Mouse (Mus musculus): ENCODE measurements at regions not wholly inside any gene's neighbourhood (a gene's known extent, or its start where the extent isn't known, plus 50 kb on each side); places are given as distances from the start of the nearest gene placed in this dataset.
"Not testable (repeated sequence)": the region's sequence is repeated elsewhere in the genome, so short reads cannot be mapped to it uniquely, and the experiment has no call there.

DNA sequence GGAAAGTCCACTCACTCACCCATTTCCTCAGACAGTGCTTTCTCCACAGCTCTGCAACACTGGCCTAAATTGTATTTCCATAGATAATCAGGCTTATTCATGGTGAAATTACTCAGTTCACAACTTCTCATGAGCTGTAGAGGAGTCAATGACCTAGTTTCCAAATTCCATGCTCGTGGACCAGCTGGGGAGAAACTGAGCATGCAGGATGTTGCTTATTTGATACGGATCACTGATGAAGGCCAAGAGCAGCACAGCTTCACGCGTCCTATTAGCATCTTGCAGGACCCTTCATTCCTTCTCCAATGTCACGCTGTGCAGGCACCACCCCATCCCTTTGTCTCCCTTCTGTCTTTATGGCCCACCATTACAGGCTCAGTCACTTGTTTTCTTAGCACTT lies 169.2 kb upstream of the Tsc22d2 start:
- Histone ChIP-seq H3K9ac (ENCODE audit: low read length) (no peak overlapping the region), H3K4me3 (ENCODE audit: low read depth, low read length) (no peak overlapping the region), H3K27ac (ENCODE audit: low read depth) (no peak overlapping the region), H3K4me1 (replicated peaks; ENCODE audit: control insufficient read depth, insufficient read depth, low read length) (no peaks in the 10 kb centered on the region), H3K27me3 (replicated peaks; ENCODE audit: control insufficient read depth, insufficient read depth, low read length) (no peaks in the 10 kb centered on the region), H3K36me3 (ENCODE audit: control insufficient read depth, insufficient read depth, low read length) (no peaks in the 10 kb centered on the region), H3K4me2 (ENCODE audit: low read length) (no peak overlapping the region), H3K9me3 (ENCODE audit: control insufficient read depth, low read length) (no peaks in the 10 kb centered on the region)
- WGBS: 39% methylated on average over 5 of the region's 5 CpGs
- no peak for ATAC-seq (replicated peaks; ENCODE audit: low FRiP score, low TSS enrichment, low read depth)
- DNase-seq (ENCODE audit: low spot score): no peak

DNA sequence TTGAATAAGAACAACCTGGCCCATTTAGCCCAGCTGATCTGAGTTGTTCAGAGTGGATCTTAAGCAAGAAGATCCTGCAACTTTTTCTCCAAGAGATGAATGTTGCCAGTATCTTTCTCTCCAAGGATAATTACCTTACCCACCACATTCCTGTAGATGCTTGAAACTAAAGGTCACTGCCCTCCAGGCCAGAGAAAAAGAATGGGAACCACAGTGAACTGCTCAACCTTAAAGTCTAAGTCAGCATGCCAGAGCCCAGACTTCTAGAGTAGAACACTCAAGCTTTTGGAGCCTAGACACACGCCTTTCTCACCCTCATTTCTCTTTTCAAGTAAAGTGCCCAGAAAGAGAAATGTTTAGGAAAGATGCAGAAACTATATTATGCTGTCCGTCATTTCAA lies 166.5 kb upstream of the Tsc22d2 start:
- no peak overlapping the region for H3K4me3 ChIP-seq (ENCODE audit: low read depth, low read length)
- 79% methylated on average over 2 of the region's 2 CpGs for WGBS
- no peak for ATAC-seq (replicated peaks; ENCODE audit: low FRiP score, low TSS enrichment, low read depth)
- H3K27ac ChIP-seq (ENCODE audit: low read depth): no peak overlapping the region
- no peaks in the 10 kb centered on the region for H3K4me1 ChIP-seq (replicated peaks; ENCODE audit: control insufficient read depth, insufficient read depth, low read length)
- H3K36me3 ChIP-seq (ENCODE audit: control insufficient read depth, insufficient read depth, low read length): no peaks in the 10 kb centered on the region
- no peak overlapping the region for H3K4me2 ChIP-seq (ENCODE audit: low read length)
- H3K9me3 ChIP-seq (ENCODE audit: control insufficient read depth, low read length): no peaks in the 10 kb centered on the region
- DNase-seq (ENCODE audit: low spot score): no peak
- no peaks in the 10 kb centered on the region for H3K27me3 ChIP-seq (replicated peaks; ENCODE audit: control insufficient read depth, insufficient read depth, low read length)
- no peak overlapping the region for H3K9ac ChIP-seq (ENCODE audit: low read length)

DNA sequence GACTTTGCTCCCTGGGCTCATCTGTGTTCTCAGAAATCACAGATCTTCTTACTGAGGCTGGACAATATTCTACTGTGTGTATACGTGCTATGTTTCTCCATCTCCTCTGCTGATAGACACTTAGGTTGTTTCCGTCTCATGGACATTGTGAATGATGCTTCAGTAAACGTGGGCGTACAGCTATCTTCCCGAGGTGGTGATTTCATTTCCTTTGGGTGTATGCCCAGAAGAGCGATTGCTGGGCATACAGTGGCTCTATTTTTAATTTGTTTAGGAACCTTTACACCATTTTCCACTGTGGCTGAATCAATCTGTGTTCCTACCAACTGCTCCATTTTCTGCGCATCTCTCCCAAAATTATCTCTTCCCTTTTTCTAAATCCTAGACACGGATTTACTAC lies 160.6 kb upstream of the Tsc22d2 start:
- Histone ChIP-seq H3K4me1 (replicated peaks; ENCODE audit: control insufficient read depth, insufficient read depth, low read length) (no peaks in the 10 kb centered on the region), H3K36me3 (ENCODE audit: control insufficient read depth, insufficient read depth, low read length) (no peaks in the 10 kb centered on the region), H3K4me3 (ENCODE audit: low read depth, low read length) (no peak overlapping the region), H3K9ac (ENCODE audit: low read length) (no peak overlapping the region), H3K27ac (ENCODE audit: low read depth) (no peak overlapping the region), H3K27me3 (replicated peaks; ENCODE audit: control insufficient read depth, insufficient read depth, low read length) (no peaks in the 10 kb centered on the region), H3K4me2 (ENCODE audit: low read length) (no peak overlapping the region), H3K9me3 (ENCODE audit: control insufficient read depth, low read length) (no peaks in the 10 kb centered on the region)
- 72% methylated on average over 8 of the region's 8 CpGs for WGBS
- DNase-seq (ENCODE audit: low spot score) (no peak), ATAC-seq (replicated peaks; ENCODE audit: low FRiP score, low TSS enrichment, low read depth) (no peak)

DNA sequence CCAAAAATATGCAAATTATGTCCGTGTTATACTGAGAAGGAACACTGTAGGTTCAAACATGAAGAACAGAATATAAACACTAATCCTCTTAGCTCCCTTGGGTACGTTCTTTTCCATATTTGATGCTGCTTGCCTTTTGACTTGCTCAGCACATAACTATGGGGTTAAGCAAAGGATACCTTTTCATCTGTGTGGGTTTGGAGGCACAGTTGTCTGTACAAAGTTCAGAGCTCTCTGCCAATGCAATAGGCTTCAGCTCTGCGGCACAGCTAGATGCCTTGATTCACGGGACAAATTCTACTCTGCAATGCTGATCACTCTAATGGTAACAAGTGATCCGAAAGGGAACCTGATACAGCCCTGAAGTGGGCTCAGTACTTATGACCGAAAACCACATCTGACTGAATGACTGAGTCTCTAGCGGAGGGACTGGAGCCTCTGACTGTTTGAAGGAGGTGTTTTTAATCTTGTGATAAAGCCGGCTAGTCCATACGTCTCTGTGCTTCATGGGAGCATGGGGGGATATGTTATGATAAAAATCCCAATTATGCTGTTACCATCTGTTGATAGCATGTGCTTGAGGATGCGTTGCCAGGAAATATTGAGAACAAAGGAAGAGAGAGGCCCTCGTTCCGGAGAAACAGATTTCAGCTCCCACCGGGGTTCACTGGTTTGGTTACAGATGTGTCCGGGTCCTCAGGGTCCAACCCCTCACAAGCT lies 146.7 kb upstream of the Tsc22d2 start:
- H3K27ac ChIP-seq (ENCODE audit: low read depth): no peak overlapping the region
- DNase-seq (ENCODE audit: low spot score) (no peak), ATAC-seq (replicated peaks; ENCODE audit: low FRiP score, low TSS enrichment, low read depth) (no peak)
- H3K27me3 ChIP-seq (replicated peaks; ENCODE audit: control insufficient read depth, insufficient read depth, low read length): no peaks in the 10 kb centered on the region
- H3K4me1 ChIP-seq (replicated peaks; ENCODE audit: control insufficient read depth, insufficient read depth, low read length): no peaks in the 10 kb centered on the region
- H3K9me3 ChIP-seq (ENCODE audit: control insufficient read depth, low read length): no peaks in the 10 kb centered on the region
- 83% methylated on average over 14 of the region's 14 CpGs for WGBS
- H3K4me2 ChIP-seq (ENCODE audit: low read length): no peak overlapping the region
- no peak overlapping the region for H3K4me3 ChIP-seq (ENCODE audit: low read depth, low read length)
- H3K36me3 ChIP-seq (ENCODE audit: control insufficient read depth, insufficient read depth, low read length): no peaks in the 10 kb centered on the region
- H3K9ac ChIP-seq (ENCODE audit: low read length): no peak overlapping the region

DNA sequence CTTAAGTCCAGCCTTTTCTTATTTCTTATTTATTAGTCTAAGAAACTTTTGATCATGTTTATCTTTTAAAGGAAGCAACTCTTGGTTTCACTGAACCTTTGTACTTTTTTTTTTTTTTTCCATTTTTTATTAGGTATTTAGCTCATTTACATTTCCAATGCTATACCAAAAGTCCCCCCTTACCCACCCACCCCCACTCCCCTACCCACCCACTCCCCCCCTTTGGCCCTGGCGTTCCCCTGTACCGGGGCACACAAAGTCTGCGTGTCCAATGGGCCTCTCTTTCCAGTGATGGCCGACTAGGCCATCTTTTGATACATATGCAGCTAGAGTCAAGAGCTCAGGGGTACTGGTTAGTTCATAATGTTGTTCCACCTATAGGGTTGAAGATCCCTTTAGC lies 143.1 kb upstream of the Tsc22d2 start:
- not testable (repeated sequence) for H3K9ac ChIP-seq (ENCODE audit: low read length); H3K36me3 ChIP-seq (ENCODE audit: control insufficient read depth, insufficient read depth, low read length); H3K27ac ChIP-seq (ENCODE audit: low read depth); ATAC-seq (replicated peaks; ENCODE audit: low FRiP score, low TSS enrichment, low read depth); DNase-seq (ENCODE audit: low spot score); H3K27me3 ChIP-seq (replicated peaks; ENCODE audit: control insufficient read depth, insufficient read depth, low read length); H3K4me2 ChIP-seq (ENCODE audit: low read length); H3K4me3 ChIP-seq (ENCODE audit: low read depth, low read length); H3K9me3 ChIP-seq (ENCODE audit: control insufficient read depth, low read length); H3K4me1 ChIP-seq (replicated peaks; ENCODE audit: control insufficient read depth, insufficient read depth, low read length)
- WGBS: no CpG with 5 or more reads among the region's 4 CpGs

DNA sequence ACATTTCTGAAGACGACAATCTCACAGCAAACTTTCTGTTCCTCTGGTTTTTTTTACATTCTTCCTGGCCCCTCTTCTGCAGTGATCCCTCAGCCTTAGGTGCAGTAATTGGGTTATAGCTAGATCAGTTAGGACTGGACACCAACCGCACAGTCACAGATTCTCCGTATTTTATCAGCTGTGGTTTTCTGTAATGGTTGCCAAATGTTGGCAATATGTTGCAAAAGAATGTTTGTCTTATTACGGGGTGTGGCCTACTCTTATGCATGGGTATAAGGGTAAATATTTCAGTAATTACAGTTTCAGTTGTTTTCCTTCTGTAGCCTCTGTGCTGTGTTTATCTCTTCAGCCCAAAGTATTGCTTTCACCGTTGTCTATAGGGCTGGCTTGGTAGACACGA lies 133.2 kb upstream of the Tsc22d2 start:
- no peak overlapping the region for H3K4me3 ChIP-seq (ENCODE audit: low read depth, low read length)
- H3K9me3 ChIP-seq (ENCODE audit: control insufficient read depth, low read length): no peaks in the 10 kb centered on the region
- WGBS: 87% methylated on average over 6 of the region's 6 CpGs
- H3K27ac ChIP-seq (ENCODE audit: low read depth): no peak overlapping the region
- no peak overlapping the region for H3K9ac ChIP-seq (ENCODE audit: low read length)
- no peaks in the 10 kb centered on the region for H3K36me3 ChIP-seq (ENCODE audit: control insufficient read depth, insufficient read depth, low read length)
- DNase-seq (ENCODE audit: low spot score) (no peak), ATAC-seq (replicated peaks; ENCODE audit: low FRiP score, low TSS enrichment, low read depth) (no peak)
- H3K27me3 ChIP-seq (replicated peaks; ENCODE audit: control insufficient read depth, insufficient read depth, low read length): no peaks in the 10 kb centered on the region
- no peak overlapping the region for H3K4me2 ChIP-seq (ENCODE audit: low read length)
- H3K4me1 ChIP-seq (replicated peaks; ENCODE audit: control insufficient read depth, insufficient read depth, low read length): no peaks in the 10 kb centered on the region

DNA sequence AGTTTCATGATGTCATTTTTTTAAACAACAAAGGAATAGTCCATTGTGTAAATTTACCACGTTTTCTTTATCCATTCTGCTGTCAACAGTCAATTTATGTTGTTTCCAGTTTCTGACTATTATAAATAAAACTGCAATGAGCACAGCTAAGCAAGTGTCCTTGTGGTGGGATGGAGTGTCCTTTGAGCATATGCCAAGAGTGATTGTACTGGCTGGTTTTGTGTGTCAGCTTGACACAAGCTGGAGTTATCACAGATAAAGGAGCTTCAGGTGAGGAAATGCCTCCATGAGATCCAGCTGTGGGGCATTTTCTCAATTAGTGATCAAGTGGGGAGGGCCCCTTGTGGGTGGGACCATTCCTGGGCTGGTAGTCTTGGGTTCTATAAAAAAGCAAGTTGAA lies 130.1 kb upstream of the Tsc22d2 start:
- not testable (repeated sequence) for H3K4me3 ChIP-seq (ENCODE audit: low read depth, low read length); H3K4me1 ChIP-seq (replicated peaks; ENCODE audit: control insufficient read depth, insufficient read depth, low read length); ATAC-seq (replicated peaks; ENCODE audit: low FRiP score, low TSS enrichment, low read depth); H3K27me3 ChIP-seq (replicated peaks; ENCODE audit: control insufficient read depth, insufficient read depth, low read length); H3K27ac ChIP-seq (ENCODE audit: low read depth); H3K4me2 ChIP-seq (ENCODE audit: low read length); H3K9me3 ChIP-seq (ENCODE audit: control insufficient read depth, low read length); H3K36me3 ChIP-seq (ENCODE audit: control insufficient read depth, insufficient read depth, low read length); H3K9ac ChIP-seq (ENCODE audit: low read length); DNase-seq (ENCODE audit: low spot score)
- WGBS: 43% methylated on average over 1 of the region's 1 CpGs

DNA sequence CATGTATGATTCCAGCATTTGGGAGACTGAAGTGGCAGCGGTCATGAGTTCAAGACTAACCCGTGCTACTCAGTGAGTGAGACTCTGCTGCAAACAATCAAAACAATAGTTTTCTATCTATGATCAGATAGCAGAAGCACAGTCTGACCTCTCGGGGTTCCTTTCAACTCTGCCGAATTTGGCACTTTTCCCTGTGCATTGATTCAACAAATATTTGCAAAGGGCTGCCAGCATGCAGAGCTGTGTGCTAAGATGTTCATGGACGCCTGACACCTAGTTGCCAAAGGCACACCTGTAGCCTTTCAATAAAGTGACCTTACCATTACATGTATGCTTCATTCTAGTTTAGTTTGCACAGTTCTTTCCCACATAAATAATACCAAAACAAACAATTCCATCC lies 118.7 kb upstream of the Tsc22d2 start:
- Histone ChIP-seq H3K36me3 (ENCODE audit: control insufficient read depth, insufficient read depth, low read length) (no peaks in the 10 kb centered on the region), H3K4me2 (ENCODE audit: low read length) (no peak overlapping the region), H3K27ac (ENCODE audit: low read depth) (no peak overlapping the region), H3K4me1 (replicated peaks; ENCODE audit: control insufficient read depth, insufficient read depth, low read length) (no peaks in the 10 kb centered on the region), H3K9ac (ENCODE audit: low read length) (no peak overlapping the region), H3K9me3 (ENCODE audit: control insufficient read depth, low read length) (no peaks in the 10 kb centered on the region), H3K27me3 (replicated peaks; ENCODE audit: control insufficient read depth, insufficient read depth, low read length) (no peaks in the 10 kb centered on the region), H3K4me3 (ENCODE audit: low read depth, low read length) (no peak overlapping the region)
- DNase-seq (ENCODE audit: low spot score): no peak
- ATAC-seq (replicated peaks; ENCODE audit: low FRiP score, low TSS enrichment, low read depth): no peak
- 70% methylated on average over 5 of the region's 5 CpGs for WGBS

DNA sequence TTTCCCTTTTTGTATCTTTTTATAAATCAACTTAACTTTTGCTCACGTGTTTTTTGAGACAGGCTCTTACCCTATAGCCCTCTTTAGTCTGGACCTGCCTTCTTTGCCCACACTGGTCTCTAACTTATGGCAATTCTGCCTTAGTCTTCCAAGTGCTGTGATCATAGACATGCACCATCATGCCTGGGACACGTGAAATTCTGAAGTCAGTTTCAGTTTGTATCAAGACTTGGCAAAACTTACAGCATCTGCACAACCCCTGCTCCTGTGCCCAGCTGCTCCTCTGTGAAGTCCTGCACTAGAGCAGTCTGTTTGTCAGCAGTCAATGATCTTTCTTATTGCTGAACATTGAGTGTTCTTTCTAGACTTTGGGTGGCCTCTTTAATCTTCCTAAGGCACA lies 114.3 kb upstream of the Tsc22d2 start:
- Histone ChIP-seq H3K4me3 (ENCODE audit: low read depth, low read length) (no peak overlapping the region), H3K27ac (ENCODE audit: low read depth) (no peak overlapping the region), H3K36me3 (ENCODE audit: control insufficient read depth, insufficient read depth, low read length) (no peaks in the 10 kb centered on the region), H3K9ac (ENCODE audit: low read length) (no peak overlapping the region), H3K4me1 (replicated peaks; ENCODE audit: control insufficient read depth, insufficient read depth, low read length) (no peaks in the 10 kb centered on the region), H3K27me3 (replicated peaks; ENCODE audit: control insufficient read depth, insufficient read depth, low read length) (no peaks in the 10 kb centered on the region), H3K4me2 (ENCODE audit: low read length) (no peak overlapping the region), H3K9me3 (ENCODE audit: control insufficient read depth, low read length) (no peaks in the 10 kb centered on the region)
- no peak for DNase-seq (ENCODE audit: low spot score)
- 70% methylated on average over 2 of the region's 2 CpGs for WGBS
- ATAC-seq (replicated peaks; ENCODE audit: low FRiP score, low TSS enrichment, low read depth): no peak

All from intestine, embryonic 14.5 days (tissue).